Mouse (Mus musculus) naive thymus-derived CD4-positive, alpha-beta T cell, adult 2 months (primary cell): ENCODE measurements around the gene Kpna1.
"Not testable (repeated sequence)": the region's sequence is repeated elsewhere in the genome, so short reads cannot be mapped to it uniquely, and the experiment has no call there.

ENCODE experiments used
- DNase-seq: peaks from one replicate; pipeline ENCODE4 v3.0.0-alpha.2; 2011; ENCODE audit warnings: low read depth

The Kpna1 gene

GRCm38 (mm10) chr16:35978450-35978849 lies at the start of gene Kpna1:
Gene Kpna1 (plus strand): TSS chr16:35978750.
- not testable (repeated sequence) for DNase-seq

DNA sequence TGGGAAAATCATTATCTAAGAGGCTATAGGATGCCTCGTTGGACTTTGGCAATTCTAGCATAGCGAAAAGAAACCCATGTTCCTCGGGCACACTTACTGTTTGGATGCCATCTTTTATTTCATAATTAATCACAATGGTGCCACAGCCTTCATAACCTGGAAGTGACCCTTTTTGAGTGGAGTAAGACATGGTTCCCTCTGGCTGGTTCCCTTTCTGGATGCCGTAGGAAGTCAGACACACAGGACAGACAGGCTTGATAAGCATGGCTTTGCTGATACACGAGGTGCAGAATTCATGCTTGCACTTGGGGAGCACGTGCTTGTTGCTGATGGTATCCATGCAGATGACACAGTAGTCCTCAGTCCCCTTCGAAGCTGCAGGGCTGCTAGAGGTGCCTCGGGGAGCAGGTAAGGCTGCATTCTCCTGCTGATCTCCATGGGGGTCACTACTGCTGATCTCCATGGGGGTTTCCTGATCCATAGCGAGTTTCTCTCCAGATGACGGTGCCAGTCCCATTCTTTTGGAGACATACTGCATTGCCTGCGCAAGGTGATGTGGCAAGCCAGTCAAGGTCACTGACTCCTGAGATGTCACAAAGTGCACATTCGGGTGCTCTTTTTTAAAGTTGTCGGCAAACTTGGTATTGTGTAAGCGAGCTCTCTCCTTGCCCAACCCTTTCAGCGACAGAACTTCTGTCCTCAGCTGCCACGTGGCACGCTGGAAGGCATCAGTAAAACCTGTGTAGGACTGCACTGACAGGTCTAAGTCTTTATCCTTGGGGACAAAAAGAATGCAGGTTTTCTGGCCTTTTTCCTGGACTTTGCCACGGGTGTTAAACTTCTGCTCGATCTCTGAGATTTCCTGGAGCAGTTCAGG lies 46.1 kb upstream of the Kpna1 start:
- DNase-seq: no peak

DNA sequence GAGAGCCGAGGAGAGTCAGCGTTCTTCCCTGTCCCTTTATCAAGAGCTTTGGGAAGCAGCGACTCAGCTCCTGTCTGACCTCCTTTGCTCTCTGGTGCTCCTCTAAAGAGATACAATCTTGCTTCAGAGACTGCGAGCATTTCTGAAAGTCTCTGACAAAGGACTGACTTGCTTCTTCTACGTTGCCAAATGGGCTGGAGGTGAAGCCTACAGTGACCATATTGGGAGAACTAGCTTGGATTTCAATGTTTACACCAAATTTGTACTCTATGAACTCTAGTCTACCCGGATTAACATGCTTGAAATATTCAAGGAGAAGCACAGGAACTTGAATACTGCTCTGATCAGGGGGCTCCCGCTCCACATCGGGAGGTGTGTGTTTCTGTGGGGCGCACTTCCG lies 45.4 kb upstream of the Kpna1 start:
- no peak for DNase-seq

- peak; percentile 85 for DNase-seq
Measured at GRCm38 (mm10) chr16:35938211-35939151, 40.1 kb upstream of the Kpna1 start, which contains the start of the genes Parp9 and Dtx3l. Gene Parp9 (plus strand): TSS chr16:35938470. Gene Dtx3l (minus strand): TSS chr16:35939151.

DNA sequence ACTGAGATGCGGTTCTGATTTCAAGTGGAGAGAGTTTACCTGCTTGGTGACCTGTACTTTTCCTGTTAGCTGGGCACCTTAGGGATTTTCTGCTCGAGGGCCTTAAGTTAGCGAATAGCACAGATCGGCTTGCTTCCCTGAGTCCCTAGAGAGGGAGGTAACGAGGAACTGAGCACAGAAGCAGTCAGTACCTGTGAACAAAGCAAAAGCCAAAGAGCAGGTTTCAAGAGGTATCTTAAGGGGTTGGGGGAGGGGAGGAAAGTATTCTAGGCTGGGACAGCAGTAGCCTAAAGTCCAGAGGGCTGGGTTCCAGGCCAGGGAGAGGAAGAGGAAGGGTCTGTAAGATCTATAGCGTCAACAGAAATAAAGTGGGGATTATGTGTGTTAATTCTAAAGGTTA lies 39.3 kb upstream of the Kpna1 start:
- DNase-seq: no peak

DNA sequence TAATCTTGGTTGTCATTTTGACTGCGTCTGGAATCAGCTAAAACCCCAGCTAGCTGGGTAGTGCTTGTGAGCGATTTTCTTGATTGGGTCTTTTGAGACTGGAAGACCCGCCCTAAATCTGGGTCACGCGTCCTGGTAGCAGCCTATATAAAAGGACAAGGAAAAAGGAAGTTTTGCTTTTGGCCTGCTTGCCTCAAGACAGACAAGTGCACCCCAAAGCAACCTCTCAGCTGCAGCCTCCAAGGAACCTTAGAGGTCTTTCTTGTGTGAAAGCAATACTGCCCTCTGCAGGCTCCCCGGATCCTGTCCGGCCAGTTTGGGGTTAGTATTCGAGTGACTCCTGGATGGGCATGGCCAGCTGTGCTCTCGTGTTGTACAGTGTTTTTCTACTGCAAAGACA lies 38.9 kb upstream of the Kpna1 start:
- DNase-seq: peak; percentile 94

DNA sequence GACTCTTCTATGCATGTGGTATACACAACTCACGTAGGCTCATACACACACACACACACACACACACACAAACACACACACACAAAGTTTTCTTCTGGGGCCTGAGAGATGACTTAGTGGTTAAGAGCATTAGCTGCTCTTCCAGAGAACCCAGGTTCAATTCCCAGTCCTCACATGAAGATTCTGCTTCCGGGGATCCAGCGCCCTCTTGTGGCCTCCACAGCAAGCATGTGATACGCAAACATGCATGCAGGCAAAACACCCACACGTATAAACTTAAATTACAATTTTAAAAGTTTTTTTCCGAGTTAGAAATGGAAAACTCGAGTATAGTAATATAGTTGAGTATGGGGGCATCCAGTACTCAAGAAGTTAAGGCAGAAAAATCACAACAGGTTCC lies 37.2 kb upstream of the Kpna1 start:
- peak; percentile 69 for DNase-seq

- no peak for DNase-seq
Measured at GRCm38 (mm10) chr16:35949264-35949663, 29.3 kb upstream of the Kpna1 start.

DNA sequence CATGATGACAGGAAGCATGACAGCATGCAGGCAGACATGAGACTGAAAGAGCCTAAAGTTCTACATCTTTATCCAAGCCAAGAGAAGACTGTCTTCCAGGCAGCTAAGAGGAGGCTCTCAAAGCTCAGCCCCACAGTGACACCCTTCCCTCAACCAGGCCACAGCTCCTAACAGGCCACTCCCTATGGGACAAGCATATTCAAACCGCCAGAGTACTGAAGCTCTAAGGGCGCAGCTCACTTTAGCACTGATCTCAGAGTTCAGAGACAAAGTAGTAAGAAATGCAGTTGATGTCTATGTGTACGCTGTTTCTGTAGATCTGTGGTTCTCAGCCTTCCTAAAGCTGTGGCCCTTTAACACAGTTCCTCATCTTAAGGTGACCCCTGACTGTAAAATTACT lies 27.3 kb upstream of the Kpna1 start:
- no peak for DNase-seq

DNA sequence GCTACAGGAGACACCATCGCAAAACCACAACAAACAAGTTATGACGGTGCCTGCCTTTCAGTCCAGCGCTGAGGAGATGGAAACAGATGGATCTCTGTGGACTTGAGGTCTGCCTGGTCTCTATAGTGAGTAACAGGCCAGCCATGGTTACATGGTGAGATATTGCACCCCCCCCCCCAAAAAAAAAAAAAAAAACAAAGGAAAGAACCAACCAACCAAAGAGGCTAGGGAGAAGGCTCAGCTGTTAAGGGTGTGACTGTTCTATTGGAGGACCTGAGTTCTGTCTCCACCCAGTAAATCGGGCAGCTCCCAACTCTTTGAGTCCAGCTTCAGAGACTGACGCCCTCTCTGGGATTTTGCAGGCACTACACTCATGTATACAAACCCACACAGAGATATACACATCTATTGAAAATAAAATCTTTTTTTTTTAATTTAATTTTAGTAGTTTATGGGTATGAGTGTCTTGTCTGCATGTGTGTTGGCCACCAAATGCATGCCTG lies 25.9 kb upstream of the Kpna1 start:
- no peak for DNase-seq

DNA sequence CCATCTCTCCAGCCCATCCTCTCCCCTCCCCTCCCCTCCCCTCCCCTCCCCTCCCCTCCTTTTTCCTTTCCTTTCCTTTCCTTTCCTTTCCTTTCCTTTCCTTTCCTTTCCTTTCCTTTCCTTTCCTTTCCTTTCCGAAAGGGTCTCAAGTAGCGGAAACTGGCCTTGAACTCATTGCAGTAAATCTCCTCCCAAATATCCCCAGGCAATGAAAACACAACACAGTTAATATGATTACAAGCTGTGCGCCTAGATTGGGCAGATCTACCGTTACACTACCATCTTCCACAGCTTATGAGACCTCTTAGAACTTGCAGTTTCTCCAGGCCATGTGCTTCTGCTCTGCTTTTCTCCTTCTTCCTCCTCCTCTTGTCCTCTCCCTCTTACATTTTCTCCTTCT lies 12.6 kb upstream of the Kpna1 start:
- not testable (repeated sequence) for DNase-seq

GRCm38 (mm10) chr16:35966411-35967115 lies 12.0 kb upstream of the Kpna1 start:
- no peak for DNase-seq

- DNase-seq: peak; percentile 24
Measured at GRCm38 (mm10) chr16:35967319-35967718, 11.2 kb upstream of the Kpna1 start.

DNA sequence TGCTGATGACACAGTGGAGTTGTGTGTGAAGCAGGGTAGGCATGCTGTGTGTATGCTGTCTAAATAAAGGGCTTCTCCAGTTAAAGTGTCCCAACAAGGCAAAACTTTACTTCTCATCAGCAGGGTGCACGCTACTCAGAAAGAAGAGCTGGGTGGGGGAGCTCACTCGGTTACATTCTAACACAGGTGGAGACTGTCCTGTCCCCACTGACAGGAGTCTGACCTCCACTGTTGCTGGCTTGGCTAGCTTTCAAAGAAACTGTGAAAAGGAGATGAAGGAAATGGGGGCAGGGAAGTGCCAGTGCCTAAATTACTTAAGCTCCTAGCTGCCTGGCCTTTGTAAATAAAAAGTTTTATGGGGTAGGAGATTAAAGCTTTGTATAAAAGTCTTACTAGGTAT lies 10.4 kb upstream of the Kpna1 start:
- no peak for DNase-seq

DNA sequence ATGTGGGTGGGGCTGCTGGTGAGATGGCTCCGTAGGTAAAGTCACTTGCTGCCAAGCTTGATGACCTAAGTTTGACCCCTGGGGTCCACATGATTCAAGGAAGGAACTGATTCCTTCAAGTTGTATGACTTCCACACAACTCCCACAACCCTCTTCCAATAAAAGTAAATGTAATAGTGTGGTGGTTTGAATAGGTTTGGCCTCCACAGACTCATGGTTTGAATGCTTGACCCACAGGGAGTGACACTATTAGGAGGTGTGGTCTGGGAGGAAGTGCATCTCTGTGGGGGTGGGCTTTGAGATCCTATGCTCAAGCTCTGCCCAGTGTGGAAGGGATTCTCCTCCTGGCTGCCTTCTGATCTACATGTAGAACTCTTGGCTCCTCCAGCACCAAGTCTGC lies 4.5 kb upstream of the Kpna1 start:
- no peak for DNase-seq

DNA sequence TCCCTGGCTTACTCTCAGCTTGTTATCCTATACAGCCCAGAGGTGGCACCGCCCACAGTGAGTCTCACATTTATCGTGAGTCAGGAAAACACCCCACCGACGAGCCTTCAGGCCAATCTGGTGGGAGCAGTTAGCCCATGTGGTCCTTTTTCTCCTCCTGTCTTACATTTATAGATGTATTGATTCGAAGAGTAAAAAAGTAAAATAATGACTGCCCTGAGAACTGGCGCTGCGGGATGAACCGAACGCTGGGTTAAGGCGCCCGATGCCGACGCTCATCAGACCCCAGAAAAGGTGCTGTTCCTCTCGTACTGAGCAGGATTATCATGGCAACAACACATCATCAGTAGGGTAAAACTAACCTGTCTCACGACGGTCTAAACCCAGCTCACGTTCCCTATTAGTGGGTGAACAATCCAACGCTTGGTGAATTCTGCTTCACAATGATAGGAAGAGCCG lies 2.8 kb downstream of the Kpna1 start:
- DNase-seq: peak; percentile 100

GRCm38 (mm10) chr16:35982506-35982901 lies 4.0 kb downstream of the Kpna1 start:
- no peak for DNase-seq

DNA sequence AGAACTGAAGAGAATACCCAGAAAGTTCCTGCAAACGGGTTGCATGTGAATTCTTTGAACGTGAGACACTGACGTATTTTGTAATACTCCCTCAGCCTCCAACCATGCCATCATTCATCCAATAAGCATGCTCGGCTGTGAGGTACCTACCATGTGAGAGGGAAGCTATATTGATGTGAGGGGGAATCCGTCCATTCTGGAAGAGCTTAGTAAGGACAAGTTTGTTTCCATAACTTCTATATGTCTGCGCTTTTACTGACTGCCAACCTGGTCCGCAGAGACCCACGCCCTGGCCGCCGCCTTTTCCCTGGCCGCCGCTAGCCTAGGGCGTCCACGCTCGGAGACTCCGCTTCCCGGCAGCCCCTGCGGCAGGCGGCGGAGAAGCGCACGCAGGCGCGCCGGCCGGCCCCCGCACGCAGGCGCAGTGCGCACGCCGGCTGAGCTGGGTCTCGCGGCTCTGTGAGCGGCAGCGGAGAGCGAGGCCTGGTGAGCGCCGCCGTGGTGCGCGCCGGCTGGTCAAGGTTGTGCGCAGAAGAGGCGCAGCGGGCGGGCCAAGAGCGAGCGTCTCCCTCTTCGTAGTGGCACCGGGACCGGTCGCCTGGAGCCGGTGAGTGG lies 4.5 kb downstream of the Kpna1 start:
- peak; percentile 96 for DNase-seq

- DNase-seq: peak; percentile 88
Measured at GRCm38 (mm10) chr16:35983517-35984101, 5.1 kb downstream of the Kpna1 start.

DNA sequence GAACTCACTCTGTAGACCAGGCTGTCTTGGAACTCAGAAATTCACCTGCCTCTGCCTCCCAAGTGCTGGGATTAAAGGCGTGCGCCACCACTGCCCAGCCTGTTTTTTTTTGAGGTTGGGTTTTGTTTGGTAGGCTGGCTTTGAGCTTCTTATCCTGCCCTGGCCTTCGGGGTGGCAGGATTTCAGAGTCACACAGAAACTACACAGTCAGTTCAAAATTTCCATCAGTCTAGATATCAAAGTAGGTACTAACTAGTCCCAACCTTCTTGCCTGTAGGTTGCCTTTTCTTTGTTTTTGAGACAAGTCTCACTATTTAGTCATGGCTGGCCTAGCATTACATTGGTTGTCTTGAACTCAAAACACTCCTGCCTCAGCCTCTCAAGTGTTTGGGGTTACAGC lies 5.9 kb downstream of the Kpna1 start:
- DNase-seq: peak; percentile 57

DNA sequence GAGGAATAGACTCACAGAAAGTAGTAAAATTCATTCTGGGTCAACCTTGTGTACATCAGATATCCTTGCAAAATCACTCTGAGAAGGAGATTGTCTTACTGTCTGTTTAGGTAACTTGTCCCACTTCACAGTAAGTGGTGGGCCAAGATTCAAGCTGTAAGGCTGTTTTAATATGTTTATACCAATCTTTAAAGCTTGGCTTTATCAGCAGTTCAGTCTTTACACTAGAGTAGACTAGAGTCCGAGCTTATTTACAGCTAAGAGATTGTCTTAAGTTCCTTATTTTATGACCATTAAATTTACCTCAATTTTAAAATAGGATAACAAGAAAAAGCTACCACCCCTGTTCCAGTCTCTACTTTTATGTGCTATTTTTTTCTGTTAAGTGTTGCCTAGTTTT lies 9.4 kb downstream of the Kpna1 start:
- DNase-seq: no peak
